Mouse (Mus musculus): ENCODE measurements around the gene Hormad1. TPM values are rescaled to one million over a fixed set of nuclear protein-coding genes. Genes with fewer than 3 reads are reported as not detected.
A peak's percentile ranks its signal among the peaks of the same experiment; 100 is the strongest.

Gene Hormad1
- polyA plus RNA-seq, 1 experiment from 2014 or later, result 0.10 TPM

GRCm38 (mm10) chr3:95542981-95543380 is 16.5 kb upstream of the Hormad1 start:
- H3K9me3 ChIP-seq (ENCODE audit: control insufficient read depth, low read length), result no peaks in the 10 kb centered on the region
- 73% methylated on average over 7 of the region's 7 CpGs for WGBS
- no peaks in the 10 kb centered on the region for H3K27me3 ChIP-seq (replicated peaks; ENCODE audit: control insufficient read depth, insufficient read depth, low read length)
- H3K36me3 ChIP-seq (ENCODE audit: control insufficient read depth, insufficient read depth, low read length), result no peaks in the 10 kb centered on the region
- H3K4me2 ChIP-seq (ENCODE audit: low read depth, low read length), result no peak overlapping the region
- no peak overlapping the region for H3K9ac ChIP-seq (ENCODE audit: low read depth, low read length)
- H3K4me3 ChIP-seq (ENCODE audit: low read length), result no peak overlapping the region
- ATAC-seq, result no peak
- no peak overlapping the region for H3K27ac ChIP-seq (ENCODE audit: low read length)
- no peaks in the 10 kb centered on the region for H3K4me1 ChIP-seq (ENCODE audit: control insufficient read depth, insufficient read depth, low read length)

DNA sequence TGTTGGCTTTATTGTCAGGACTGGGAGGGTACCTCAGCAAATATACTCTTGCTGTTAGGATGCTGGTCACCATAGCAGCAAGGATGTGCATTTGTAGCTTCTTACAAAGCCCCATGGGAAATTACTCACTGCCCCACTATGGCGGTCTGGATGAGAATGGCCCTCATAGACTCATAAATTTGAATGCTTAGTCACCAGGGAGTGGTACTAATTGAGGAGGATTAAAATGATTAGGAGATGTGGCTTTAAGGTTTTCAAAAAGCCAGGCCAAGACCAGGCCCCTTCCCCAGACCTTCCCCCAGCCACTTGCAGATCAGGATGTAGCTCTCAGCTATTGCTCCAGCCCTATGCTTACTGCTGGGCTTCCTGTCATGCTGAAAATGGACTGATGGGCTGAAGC is 9.3 kb upstream of the Hormad1 start:
- Histone ChIP-seq H3K27me3 (replicated peaks; ENCODE audit: control insufficient read depth, insufficient read depth, low read length) (no peaks in the 10 kb centered on the region), H3K27ac (ENCODE audit: low read length) (no peak overlapping the region), H3K36me3 (ENCODE audit: control insufficient read depth, insufficient read depth, low read length) (no peaks in the 10 kb centered on the region), H3K9me3 (ENCODE audit: control insufficient read depth, low read length) (no peaks in the 10 kb centered on the region), H3K4me2 (ENCODE audit: low read depth, low read length) (no peak overlapping the region), H3K4me1 (ENCODE audit: control insufficient read depth, insufficient read depth, low read length) (no peaks in the 10 kb centered on the region), H3K4me3 (ENCODE audit: low read length) (no peak overlapping the region), H3K9ac (ENCODE audit: low read depth, low read length) (no peak overlapping the region)
- WGBS, result 66% methylated on average over 1 of the region's 1 CpGs
- ATAC-seq, result no peak

DNA sequence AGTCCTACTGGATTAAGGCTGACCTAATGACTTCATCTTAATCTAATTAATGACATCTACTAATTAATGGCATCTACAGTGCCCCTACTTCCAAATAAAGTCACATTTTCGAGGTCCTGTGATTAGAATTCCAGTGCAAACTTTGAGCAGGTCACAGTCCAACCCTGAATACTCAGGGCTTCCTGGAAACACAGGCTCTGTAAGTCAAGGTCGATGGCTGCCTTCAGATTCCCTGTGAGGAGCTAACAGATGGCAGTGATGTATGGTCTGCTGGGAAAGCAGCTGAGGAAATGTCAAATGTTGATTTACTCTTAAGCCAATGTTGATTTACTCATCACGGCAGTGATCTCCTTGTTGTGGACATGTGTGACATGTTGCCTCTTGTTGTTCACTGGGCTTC is 5.5 kb upstream of the Hormad1 start:
- H3K9me3 ChIP-seq (ENCODE audit: control insufficient read depth, low read length), result no peaks in the 10 kb centered on the region
- ATAC-seq, result peak; percentile 58; the same call in 1 of the 2 replicates
- no peaks in the 10 kb centered on the region for H3K36me3 ChIP-seq (ENCODE audit: control insufficient read depth, insufficient read depth, low read length)
- H3K27ac ChIP-seq (ENCODE audit: low read length), result no peak overlapping the region
- no peaks in the 10 kb centered on the region for H3K27me3 ChIP-seq (replicated peaks; ENCODE audit: control insufficient read depth, insufficient read depth, low read length)
- 33% methylated on average over 3 of the region's 3 CpGs for WGBS
- H3K9ac ChIP-seq (ENCODE audit: low read depth, low read length), result no peak overlapping the region
- no peak overlapping the region for H3K4me3 ChIP-seq (ENCODE audit: low read length)
- no peaks in the 10 kb centered on the region for H3K4me1 ChIP-seq (ENCODE audit: control insufficient read depth, insufficient read depth, low read length)
- no peak overlapping the region for H3K4me2 ChIP-seq (ENCODE audit: low read depth, low read length)

DNA sequence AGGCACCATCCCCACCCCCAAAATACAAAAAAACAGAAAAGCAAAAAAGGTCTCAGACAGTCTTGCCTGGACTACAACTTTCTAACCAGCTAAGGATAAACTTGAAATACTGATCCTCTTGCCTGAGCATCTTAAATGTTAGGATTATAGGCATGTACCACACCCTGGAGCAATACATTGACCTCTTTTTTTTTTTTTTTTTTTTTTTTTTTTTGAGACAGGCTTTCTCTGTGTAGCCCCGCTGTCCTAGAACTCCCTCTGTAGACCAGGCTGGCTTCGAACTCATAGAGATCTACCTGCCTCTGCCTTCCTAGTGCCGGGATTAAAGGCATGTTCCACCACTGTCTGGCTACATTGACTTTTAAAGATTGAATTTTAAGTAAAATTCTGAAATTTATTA is 1.3 kb downstream of the Hormad1 start:
- Histone ChIP-seq H3K4me2 (ENCODE audit: low read depth, low read length) (no peak overlapping the region), H3K27ac (ENCODE audit: low read length) (no peak overlapping the region), H3K27me3 (replicated peaks; ENCODE audit: control insufficient read depth, insufficient read depth, low read length) (no peaks in the 10 kb centered on the region), H3K4me3 (ENCODE audit: low read length) (no peak overlapping the region), H3K9me3 (ENCODE audit: control insufficient read depth, low read length) (no peaks in the 10 kb centered on the region), H3K9ac (ENCODE audit: low read depth, low read length) (no peak overlapping the region), H3K36me3 (ENCODE audit: control insufficient read depth, insufficient read depth, low read length) (no peaks in the 10 kb centered on the region), H3K4me1 (ENCODE audit: control insufficient read depth, insufficient read depth, low read length) (no peaks in the 10 kb centered on the region)
- 97% methylated on average over 3 of the region's 3 CpGs for WGBS
- ATAC-seq, result no peak

GRCm38 (mm10) chr3:95561826-95562225 is 2.3 kb downstream of the Hormad1 start:
- H3K27ac ChIP-seq (ENCODE audit: low read length), result no peak overlapping the region
- 66% methylated on average over 2 of the region's 2 CpGs for WGBS
- no peaks in the 10 kb centered on the region for H3K27me3 ChIP-seq (replicated peaks; ENCODE audit: control insufficient read depth, insufficient read depth, low read length)
- H3K4me2 ChIP-seq (ENCODE audit: low read depth, low read length), result no peak overlapping the region
- no peak overlapping the region for H3K4me3 ChIP-seq (ENCODE audit: low read length)
- no peaks in the 10 kb centered on the region for H3K36me3 ChIP-seq (ENCODE audit: control insufficient read depth, insufficient read depth, low read length)
- no peaks in the 10 kb centered on the region for H3K4me1 ChIP-seq (ENCODE audit: control insufficient read depth, insufficient read depth, low read length)
- ATAC-seq, result no peak
- no peaks in the 10 kb centered on the region for H3K9me3 ChIP-seq (ENCODE audit: control insufficient read depth, low read length)
- H3K9ac ChIP-seq (ENCODE audit: low read depth, low read length), result no peak overlapping the region

GRCm38 (mm10) chr3:95569585-95569984 is 10.1 kb downstream of the Hormad1 start:
- WGBS, result 88% methylated on average over 3 of the region's 3 CpGs
- Histone ChIP-seq H3K27ac (ENCODE audit: low read length) (no peak overlapping the region), H3K27me3 (replicated peaks; ENCODE audit: control insufficient read depth, insufficient read depth, low read length) (no peaks in the 10 kb centered on the region), H3K4me1 (ENCODE audit: control insufficient read depth, insufficient read depth, low read length) (no peaks in the 10 kb centered on the region), H3K36me3 (ENCODE audit: control insufficient read depth, insufficient read depth, low read length) (no peaks in the 10 kb centered on the region), H3K4me2 (ENCODE audit: low read depth, low read length) (no peak overlapping the region), H3K9ac (ENCODE audit: low read depth, low read length) (no peak overlapping the region), H3K4me3 (ENCODE audit: low read length) (no peak overlapping the region), H3K9me3 (ENCODE audit: control insufficient read depth, low read length) (no peaks in the 10 kb centered on the region)
- ATAC-seq, result no peak

- H3K4me3 ChIP-seq (ENCODE audit: low read length), result peak overlapping the region; percentile 77
- peak overlapping the region; percentile 72 for H3K27ac ChIP-seq (ENCODE audit: low read length)
- no peak overlapping the region for H3K9ac ChIP-seq (ENCODE audit: low read depth, low read length)
- H3K4me2 ChIP-seq (ENCODE audit: low read depth, low read length), result peak overlapping the region; percentile 65
- H3K36me3 ChIP-seq (ENCODE audit: control insufficient read depth, insufficient read depth, low read length), result no peaks in the 10 kb centered on the region
- WGBS, result 51% methylated on average over 8 of the region's 8 CpGs
- no peaks in the 10 kb centered on the region for H3K27me3 ChIP-seq (replicated peaks; ENCODE audit: control insufficient read depth, insufficient read depth, low read length)
- no peak for ATAC-seq
- H3K4me1 ChIP-seq (ENCODE audit: control insufficient read depth, insufficient read depth, low read length), result 0 out of 2 replicates have a peak, but pooled peaks cover 3% of the 10 kb centered on the region
- H3K9me3 ChIP-seq (ENCODE audit: control insufficient read depth, low read length), result no peaks in the 10 kb centered on the region
Measured at GRCm38 (mm10) chr3:95587754-95588603, 28.5 kb downstream of the Hormad1 start.

DNA sequence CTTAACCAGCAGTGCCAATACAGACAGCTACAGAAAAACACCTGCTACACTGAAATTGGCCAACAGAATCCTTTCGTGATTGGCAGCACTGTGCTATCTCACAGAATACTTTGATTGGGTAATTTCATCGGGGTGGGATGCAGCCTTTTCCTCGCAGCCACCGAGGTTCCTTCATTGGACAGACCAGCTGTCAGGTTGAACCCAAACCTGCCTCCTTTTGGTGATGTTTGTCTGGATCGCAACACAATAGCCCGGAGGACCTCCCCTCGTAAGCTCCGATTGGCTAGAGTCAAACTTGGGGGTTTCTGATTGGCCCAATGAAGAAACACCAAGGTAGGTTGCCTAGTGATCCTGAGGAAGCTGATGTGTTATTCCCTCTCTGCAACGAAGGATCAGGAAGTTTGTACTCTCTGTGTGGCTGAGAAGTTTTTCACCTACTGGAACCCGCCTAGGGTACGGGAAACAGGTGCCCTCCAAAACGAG is 29.2 kb downstream of the Hormad1 start, which contains the start of gene Golph3l:
Golph3l (plus strand) TSS at position 331 of the 483 bp plus-strand sequence.
- H3K9me3 ChIP-seq (ENCODE audit: control insufficient read depth, low read length), result no peaks in the 10 kb centered on the region
- under 1% methylated on average over 12 of the region's 12 CpGs for WGBS
- H3K36me3 ChIP-seq (ENCODE audit: control insufficient read depth, insufficient read depth, low read length), result no peaks in the 10 kb centered on the region
- peak within 1 kb of the TSS; percentile 84 for H3K27ac ChIP-seq (ENCODE audit: low read length)
- H3K4me3 ChIP-seq (ENCODE audit: low read length), result peak within 1 kb of the TSS; percentile 77
- H3K27me3 ChIP-seq (replicated peaks; ENCODE audit: control insufficient read depth, insufficient read depth, low read length), result no peaks in the 10 kb centered on the region
- peak; percentile 100 for ATAC-seq
- 0 out of 2 replicates have a peak, but pooled peaks cover 3% of the 10 kb centered on the region for H3K4me1 ChIP-seq (ENCODE audit: control insufficient read depth, insufficient read depth, low read length)
- peak within 1 kb of the TSS; percentile 65 for H3K4me2 ChIP-seq (ENCODE audit: low read depth, low read length)
- H3K9ac ChIP-seq (ENCODE audit: low read depth, low read length), result peak within 1 kb of the TSS; percentile 71

GRCm38 (mm10) chr3:95598734-95599133 is 39.3 kb downstream of the Hormad1 start:
- H3K36me3 ChIP-seq (ENCODE audit: control insufficient read depth, insufficient read depth, low read length), result no peaks in the 10 kb centered on the region
- H3K4me3 ChIP-seq (ENCODE audit: low read length), result no peak overlapping the region
- H3K9me3 ChIP-seq (ENCODE audit: control insufficient read depth, low read length), result no peaks in the 10 kb centered on the region
- no peaks in the 10 kb centered on the region for H3K27me3 ChIP-seq (replicated peaks; ENCODE audit: control insufficient read depth, insufficient read depth, low read length)
- no peak overlapping the region; the same call in 1 of the 2 replicates for H3K27ac ChIP-seq (ENCODE audit: low read length)
- ATAC-seq, result peak; percentile 86
- no peak overlapping the region for H3K9ac ChIP-seq (ENCODE audit: low read depth, low read length)
- peaks cover 5% of the 10 kb centered on the region for H3K4me1 ChIP-seq (ENCODE audit: control insufficient read depth, insufficient read depth, low read length)
- no peak overlapping the region for H3K4me2 ChIP-seq (ENCODE audit: low read depth, low read length)
